Mouse (Mus musculus) ES-E14 (cell line): ENCODE results near the gene Nav2. TPM values are rescaled to one million over a fixed set of nuclear protein-coding genes. Genes with fewer than 3 reads are reported as not detected.

Experiments used
- DNase-seq: peaks from one replicate; pipeline ENCODE4 v3.0.0-alpha.2; 2013; ENCODE audit warnings: low read depth, low spot score
- H3K27ac ChIP-seq: 2 replicates; pipeline ENCODE4 v1.5.1; 2012; ENCODE audit warnings: low read depth, mild to moderate bottlenecking, low read length, moderate library complexity, mixed read lengths; ENCODE audit not compliant: poor library complexity, insufficient read depth, severe bottlenecking
- H3K36me3 ChIP-seq: 2 replicates; pipeline ENCODE4 v1.6.1; 2012; ENCODE audit warnings: mild to moderate bottlenecking, low read length, moderate library complexity, mixed read lengths; ENCODE audit not compliant: control insufficient read depth, poor library complexity, insufficient read depth, severe bottlenecking
- H3K4me1 ChIP-seq, 2 experiments: fragments of 150-350 bp in 1 of 2; sonication (generic) in 1 of 2; 2 replicates each; pipeline ENCODE4 v1.6.1; 2012; ENCODE audit warnings: low read length in 2 of 2, mild to moderate bottlenecking in 1 of 2, mixed read lengths in 1 of 2; ENCODE audit not compliant: control insufficient read depth in 2 of 2, insufficient read depth in 2 of 2, poor library complexity in 1 of 2
- H3K4me3 ChIP-seq, 2 experiments: fragments of 150-350 bp in 1 of 2; sonication (generic) in 1 of 2; 2 replicates each; pipeline ENCODE4 v1.5.1; 2012; ENCODE audit warnings: low read length in 2 of 2, low read depth in 1 of 2, mild to moderate bottlenecking in 1 of 2, mixed read lengths in 1 of 2; ENCODE audit not compliant: insufficient read depth in 1 of 2, poor library complexity in 1 of 2, severe bottlenecking in 1 of 2
- H3K9ac ChIP-seq: 2 replicates; pipeline ENCODE4 v1.6.1; 2012; ENCODE audit warnings: low read depth, mild to moderate bottlenecking, low read length, mixed read lengths; ENCODE audit not compliant: poor library complexity, insufficient read depth, severe bottlenecking
- H3K9me3 ChIP-seq: fragments of 150-350 bp; sonication (generic); 2 replicates; pipeline ENCODE4 v1.6.1; 2012; ENCODE audit warnings: low read depth, mild to moderate bottlenecking, low read length; ENCODE audit not compliant: control insufficient read depth, insufficient read depth
- CHD2 ChIP-seq: IDR thresholded peaks from 2 replicates; pipeline ENCODE4 v1.6.1; 2014; ENCODE audit warnings: mild to moderate bottlenecking, low read depth, low read length, inconsistent platforms
- HCFC1 ChIP-seq: IDR thresholded peaks from 2 replicates; pipeline ENCODE4 v1.6.1; 2012; ENCODE audit warnings: low read length, inconsistent platforms, borderline replicate concordance; ENCODE audit not compliant: insufficient read depth
- MAFK ChIP-seq: IDR thresholded peaks from 2 replicates; pipeline ENCODE4 v1.6.1; 2014; ENCODE audit warnings: mild to moderate bottlenecking, low read depth, low read length, inconsistent platforms; ENCODE audit not compliant: insufficient read depth
- ZC3H11A ChIP-seq: IDR thresholded peaks from 2 replicates; pipeline ENCODE4 v1.6.1; 2012; ENCODE audit warnings: low read depth, mild to moderate bottlenecking, inconsistent platforms, low read length, borderline replicate concordance
- ZNF384 ChIP-seq: IDR thresholded peaks from 2 replicates; pipeline ENCODE4 v1.6.1; 2012; ENCODE audit warnings: low read depth, low read length, inconsistent platforms
- in situ Hi-C, 2 experiments: fragments of 600-800 bp; cut with MboI; formaldehyde crosslinking; loops; one replicate each; pipeline ENCODE4 v1.15.1; 2025; ENCODE audit warnings: low sequenced_read_pairs in 2 of 2, inconsistent platforms in 1 of 2; ENCODE audit not compliant: unreplicated experiment in 2 of 2
- total RNA-seq: library from RNA; depleted of rRNA; stranded (reverse); fragments of 300-350 nt; gene quantifications from 2 replicates; pipeline ENCODE4 v1.2.3, GENCODE M21; 2012

Gene Nav2
- total RNA-seq, 1 experiment: 18.2 TPM

DNA sequence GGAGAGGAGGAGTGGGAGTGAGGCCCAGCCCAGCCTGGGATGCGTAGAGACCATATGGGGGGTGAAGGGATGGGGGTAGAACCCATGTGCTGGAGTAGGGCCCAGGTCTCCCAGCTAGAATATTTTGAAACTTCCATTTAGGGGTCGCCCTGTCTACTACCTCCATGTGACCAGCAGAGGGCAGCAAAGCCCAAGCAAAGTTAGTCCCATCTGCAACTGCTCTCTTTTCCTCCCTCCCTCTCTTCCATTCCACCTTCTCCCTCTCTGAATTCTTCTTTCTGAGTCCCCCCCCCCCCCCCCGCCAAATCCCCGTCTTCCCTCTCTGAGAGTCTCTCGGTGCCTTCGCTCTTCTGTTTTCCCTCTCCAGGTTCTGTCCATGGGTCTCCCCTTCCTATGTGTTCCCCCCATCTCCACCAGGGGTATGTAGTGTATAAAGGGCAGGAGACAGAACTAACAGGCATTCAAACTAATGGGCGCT, 707.8 kb downstream of the Nav2 start:
- TF ChIP-seq HCFC1 (no peak), MAFK (no peak), ZNF384 (no peak), ZC3H11A (peak; percentile 83), CHD2 (no peak)

DNA sequence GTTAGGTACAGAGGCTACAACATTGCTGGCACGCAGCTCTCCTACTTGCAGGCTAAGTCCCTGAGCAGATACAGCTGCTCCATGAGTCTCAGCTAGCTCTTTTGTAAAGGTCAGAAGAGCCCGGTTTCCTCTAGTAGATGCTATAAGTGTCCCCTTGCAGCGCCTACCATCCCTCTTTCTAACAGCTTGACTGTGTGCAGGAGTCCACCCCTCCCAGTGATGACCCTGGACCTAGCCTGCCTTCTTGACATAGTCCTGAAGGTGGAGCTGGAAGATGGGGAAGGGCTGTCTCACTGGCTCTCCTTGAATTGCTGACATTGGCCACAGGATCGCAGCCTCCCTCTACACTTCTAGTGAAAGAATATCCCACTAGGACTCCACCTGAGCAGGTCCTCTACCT, 708.6 kb downstream of the Nav2 start:
- H3K36me3 ChIP-seq: no peaks in the 10 kb centered on the region

More for the DNA sequence above, 707.8 kb downstream of the Nav2 start:
- Histone ChIP-seq H3K9ac (no peak overlapping the region), H3K4me3 (no peak overlapping the region), H3K9me3 (no peaks in the 10 kb centered on the region), H3K36me3 (no peaks in the 10 kb centered on the region), H3K4me1 (no peaks in the 10 kb centered on the region), H3K27ac (no peak overlapping the region)
- in situ Hi-C loops: loop anchor here in 1 of 2 experiments (10.0 kb wide), 1 partner anchor 139 kb away; the partner anchor contains the start of gene Htatip2
- DNase-seq: no peak

DNA sequence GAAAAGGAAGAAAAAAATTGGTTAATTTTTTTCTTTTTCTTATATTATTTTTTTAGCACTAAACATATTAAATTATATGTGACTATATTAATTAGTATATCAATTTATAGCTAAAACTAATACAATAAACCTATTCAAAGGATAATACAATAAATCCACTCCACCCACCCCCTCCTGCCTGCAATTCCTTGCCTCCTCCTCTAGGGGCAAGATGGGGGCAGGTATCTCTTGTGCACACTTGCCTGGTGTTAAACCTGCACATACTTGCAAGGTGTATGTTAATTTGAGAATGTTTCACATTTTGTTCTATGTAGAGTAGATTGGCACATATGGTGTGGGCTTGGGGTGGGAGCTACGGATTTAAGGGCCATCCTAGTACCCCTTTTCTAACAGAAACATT, 711.6 kb downstream of the Nav2 start:
- H3K9ac ChIP-seq: no peak overlapping the region
- no peak overlapping the region for H3K4me3 ChIP-seq
- H3K36me3 ChIP-seq: no peaks in the 10 kb centered on the region
- TF ChIP-seq HCFC1 (no peak), MAFK (no peak), CHD2 (no peak), ZNF384 (no peak), ZC3H11A (no peak)
- in situ Hi-C loops: loop anchor here in 1 of 2 experiments (10.0 kb wide), 1 partner anchor 305 kb away; no protein-coding TSS in a partner anchor
- no peak for DNase-seq
- H3K27ac ChIP-seq: no peak overlapping the region
- no peaks in the 10 kb centered on the region for H3K4me1 ChIP-seq
- H3K9me3 ChIP-seq: no peaks in the 10 kb centered on the region

More for the DNA sequence above, 708.6 kb downstream of the Nav2 start:
- no peaks in the 10 kb centered on the region for H3K4me1 ChIP-seq
- H3K4me3 ChIP-seq: no peak overlapping the region
- no peak for TF ChIP-seq ZNF384
- no peak for TF ChIP-seq ZC3H11A
- TF ChIP-seq CHD2: no peak
- TF ChIP-seq HCFC1: no peak
- no peak for TF ChIP-seq MAFK
- no peak overlapping the region for H3K27ac ChIP-seq
- in situ Hi-C loops: loop anchor here in 1 of 2 experiments (10.0 kb wide), 1 partner anchor 138 kb away; the partner anchor contains the start of gene Htatip2
- H3K9me3 ChIP-seq: no peaks in the 10 kb centered on the region
- no peak for DNase-seq
- H3K9ac ChIP-seq: no peak overlapping the region

DNA sequence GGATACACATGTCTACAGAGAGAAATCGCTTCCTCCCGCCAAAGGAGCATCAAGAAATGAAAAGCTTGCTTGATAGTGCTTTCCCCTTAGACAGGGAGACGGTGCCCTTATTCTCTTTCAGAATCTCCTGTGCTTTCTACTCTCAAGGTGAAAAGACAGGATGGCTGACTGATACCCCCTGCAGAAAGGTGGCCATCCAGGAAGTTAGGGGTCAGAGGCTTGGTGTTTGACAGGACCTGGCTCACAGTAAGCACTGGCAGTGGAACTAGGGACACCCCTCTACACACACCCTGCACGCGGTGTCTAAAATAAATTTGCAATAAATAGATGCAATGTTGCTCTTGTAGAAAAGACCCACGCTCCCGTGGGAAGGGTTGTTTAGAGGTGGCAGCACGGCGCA, 723.4 kb downstream of the Nav2 start:
- H3K9me3 ChIP-seq: no peaks in the 10 kb centered on the region
- H3K9ac ChIP-seq: no peak overlapping the region
- H3K36me3 ChIP-seq: no peaks in the 10 kb centered on the region
- peaks cover 0 to 6% of the 10 kb centered on the region in 2 experiments; a peak in 1 of 4 replicates for H3K4me1 ChIP-seq
- no peak for TF ChIP-seq ZC3H11A
- no peak for TF ChIP-seq CHD2
- no peak for TF ChIP-seq ZNF384
- no peak for TF ChIP-seq HCFC1
- no peak for TF ChIP-seq MAFK
- in situ Hi-C loops: loop anchor here in 1 of 2 experiments (25.0 kb wide), 1 partner anchor 280 kb away; the partner anchor contains the start of gene Slc6a5
- H3K4me3 ChIP-seq: no peak overlapping the region
- no peak for DNase-seq
- no peak overlapping the region for H3K27ac ChIP-seq

GRCm38 (mm10) chr7:49632391-49632790, 723.9 kb downstream of the Nav2 start:
- no peak for DNase-seq
- Histone ChIP-seq H3K27ac (no peak overlapping the region), H3K9me3 (no peaks in the 10 kb centered on the region), H3K36me3 (no peaks in the 10 kb centered on the region), H3K4me1 (peaks cover 0 to 6% of the 10 kb centered on the region in 2 experiments; a peak in 1 of 4 replicates), H3K9ac (no peak overlapping the region), H3K4me3 (peak overlapping the region in 1 of 2 experiments; percentile 18; a peak in 1 of 4 replicates)
- TF ChIP-seq CHD2 (no peak), ZC3H11A (no peak), MAFK (no peak), HCFC1 (no peak), ZNF384 (no peak)
- in situ Hi-C loops: loop anchor here in 1 of 2 experiments (25.0 kb wide), 1 partner anchor 280 kb away; the partner anchor contains the start of gene Slc6a5
